Mouse (Mus musculus): ENCODE measurements around the gene Nr6a1. TPM values are rescaled to one million over a fixed set of nuclear protein-coding genes. Genes with fewer than 3 reads are reported as not detected.

The Nr6a1 gene
- polyA plus RNA-seq (2015; fragmentation: Nextera tagmentation; extraction: Ambion mirVana), result 0.84 and 1.4 TPM in 2 replicates

DNA sequence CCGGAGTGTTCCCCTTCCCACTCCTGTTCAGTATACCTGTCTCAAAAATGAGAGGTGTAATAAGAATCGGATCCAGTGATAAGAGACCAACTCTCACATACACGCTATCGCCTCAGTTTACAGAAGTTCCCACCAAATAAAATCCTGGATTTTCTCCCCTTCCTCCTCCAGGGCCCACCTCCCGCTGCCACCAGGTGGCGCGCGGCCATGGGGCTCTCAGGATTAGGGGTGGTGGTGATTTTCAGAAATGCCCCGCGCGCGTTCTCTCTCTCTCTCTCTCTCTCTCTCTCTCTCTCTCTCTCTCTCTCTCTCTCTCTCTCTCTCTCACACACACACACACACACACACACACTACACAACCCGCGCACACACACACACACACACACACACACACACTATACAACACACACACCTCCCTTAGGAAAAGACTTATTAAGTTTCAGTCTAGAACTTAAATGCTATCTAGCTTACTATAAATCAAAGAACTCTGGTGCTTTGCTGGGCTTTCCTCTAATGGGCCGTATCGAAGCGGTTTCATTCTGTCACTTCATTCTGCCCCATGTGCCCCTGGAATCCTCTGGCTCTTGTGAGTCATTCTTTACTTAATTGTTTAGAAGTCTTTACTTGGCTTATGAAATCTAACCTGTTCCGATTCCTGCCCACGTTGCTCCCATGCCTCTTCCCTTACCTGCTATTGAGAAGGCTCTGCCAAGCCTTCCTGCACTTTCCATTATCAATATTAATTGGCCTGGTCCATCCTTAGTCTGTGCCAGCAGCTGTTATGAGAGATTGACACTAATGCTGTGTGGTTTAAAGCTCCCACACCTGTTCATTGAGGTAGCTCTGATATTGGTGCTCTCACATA, at the start of gene Nr6a1:
Gene Nr6a1 (minus strand): TSS at position 574 of the 865 bp plus-strand sequence.
- H3K4me1 ChIP-seq (ENCODE audit: control insufficient read depth, insufficient read depth, low read length), result peaks cover 20% of the 10 kb centered on the region
- H3K36me3 ChIP-seq (ENCODE audit: control insufficient read depth, insufficient read depth, low read length), result no peaks in the 10 kb centered on the region
- H3K27me3 ChIP-seq (ENCODE audit: control insufficient read depth, insufficient read depth, low read depth, low read length), result peaks cover 7% of the 10 kb centered on the region
- no peak within 1 kb of the TSS for H3K27ac ChIP-seq (ENCODE audit: low read length)
- ATAC-seq, result peak; percentile 37
- WGBS, result 9% methylated on average over 19 of the region's 19 CpGs
- no peak within 1 kb of the TSS for H3K9ac ChIP-seq (ENCODE audit: low read depth, low read length)
- peak within 1 kb of the TSS; percentile 99 for H3K4me2 ChIP-seq (ENCODE audit: low read length)
- peak within 1 kb of the TSS; percentile 87 for H3K4me3 ChIP-seq (ENCODE audit: low read depth, low read length)
- H3K9me3 ChIP-seq (replicated peaks; ENCODE audit: control insufficient read depth, low read length, poor library complexity, severe bottlenecking), result no peaks in the 10 kb centered on the region

DNA sequence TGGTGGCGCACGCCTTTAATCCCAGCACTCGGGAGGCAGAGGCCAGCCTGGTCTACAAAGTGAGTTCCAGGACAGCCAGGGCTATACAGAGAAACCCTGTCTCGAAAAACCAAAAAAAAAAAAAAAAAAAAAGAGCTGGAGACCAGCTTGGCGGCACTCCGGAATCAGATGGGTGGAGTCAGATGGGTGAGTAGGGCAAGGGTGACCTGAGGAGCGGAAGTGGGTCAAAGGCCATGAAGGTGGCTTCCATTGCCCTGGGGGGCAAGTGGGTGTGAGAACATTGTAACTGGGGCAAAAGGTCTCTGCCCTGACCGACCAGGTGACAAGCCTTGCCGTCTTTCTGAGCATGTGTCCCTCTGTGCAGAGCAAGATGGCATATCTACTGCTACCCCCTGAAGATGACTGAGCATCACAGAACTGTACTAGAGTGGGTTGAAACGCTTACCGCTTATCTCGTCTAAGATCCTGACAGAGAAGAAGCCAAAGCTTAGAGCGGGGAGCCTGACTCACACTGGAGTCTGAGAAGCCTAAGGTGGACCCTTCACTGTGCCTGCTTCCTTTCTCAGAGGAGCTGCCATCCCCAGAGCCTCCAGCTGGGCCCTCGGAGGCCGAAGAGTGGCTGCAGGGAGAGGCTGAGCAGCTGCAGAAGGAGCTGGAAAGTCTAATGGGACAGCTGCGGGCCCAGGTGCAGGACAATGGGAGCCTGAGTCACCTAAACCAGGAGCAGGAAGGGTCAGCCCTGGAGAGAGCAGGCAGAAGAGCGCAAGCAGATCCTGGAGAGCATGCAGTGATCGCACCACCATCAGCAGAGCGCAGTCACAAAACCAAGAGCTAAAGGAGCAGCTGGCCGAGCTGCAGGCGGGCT, 48.7 kb upstream of the Nr6a1 start:
- Histone ChIP-seq H3K4me1 (ENCODE audit: control insufficient read depth, insufficient read depth, low read length) (no peaks in the 10 kb centered on the region), H3K4me3 (ENCODE audit: low read depth, low read length) (no peak overlapping the region), H3K9ac (ENCODE audit: low read depth, low read length) (no peak overlapping the region), H3K4me2 (ENCODE audit: low read length) (no peak overlapping the region), H3K36me3 (ENCODE audit: control insufficient read depth, insufficient read depth, low read length) (no peaks in the 10 kb centered on the region), H3K9me3 (replicated peaks; ENCODE audit: control insufficient read depth, low read length, poor library complexity, severe bottlenecking) (no peaks in the 10 kb centered on the region), H3K27me3 (ENCODE audit: control insufficient read depth, insufficient read depth, low read depth, low read length) (no peaks in the 10 kb centered on the region), H3K27ac (ENCODE audit: low read length) (no peak overlapping the region)
- no peak for ATAC-seq
- WGBS, result 82% methylated on average over 20 of the region's 21 CpGs

DNA sequence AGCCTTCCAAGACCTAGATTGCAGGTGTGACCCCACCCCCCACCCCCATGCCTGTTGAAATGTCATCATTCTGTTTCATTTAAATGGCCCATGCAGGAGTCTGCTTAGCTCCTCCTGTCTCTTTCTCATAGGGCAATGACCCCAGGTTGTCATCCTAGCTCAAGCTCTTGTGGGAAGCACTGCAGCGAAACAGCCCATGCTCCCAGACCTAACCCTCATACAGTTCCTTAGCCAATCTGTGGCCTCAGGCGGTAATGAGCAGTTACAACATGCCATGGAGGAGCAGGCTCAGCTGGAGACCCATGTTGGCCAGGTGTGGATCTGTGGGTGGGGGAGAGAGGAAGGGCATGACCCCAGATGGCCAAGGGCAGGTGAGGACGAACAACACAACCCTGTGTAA, 47.7 kb upstream of the Nr6a1 start:
- H3K4me3 ChIP-seq (ENCODE audit: low read depth, low read length), result no peak overlapping the region
- ATAC-seq, result no peak

DNA sequence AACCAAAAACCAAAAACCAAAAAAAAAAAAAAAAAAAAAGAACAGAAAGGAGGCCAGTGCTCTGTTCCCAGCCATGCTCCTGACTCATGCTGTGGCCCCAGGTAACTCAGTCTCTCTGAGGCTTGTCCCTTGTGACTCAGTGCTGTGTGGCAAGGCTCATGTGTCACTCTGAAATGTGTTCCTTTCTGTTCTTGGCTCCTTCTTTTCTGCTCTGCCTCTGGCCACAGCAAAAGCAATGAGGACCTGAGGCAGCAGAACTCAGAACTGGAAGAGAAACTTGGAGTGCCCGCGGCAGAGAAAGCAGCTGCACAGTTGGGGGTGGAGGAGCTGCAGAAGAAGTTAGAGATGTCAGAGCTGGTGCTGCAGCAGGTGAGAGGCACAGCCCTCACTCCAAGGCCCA, 46.7 kb upstream of the Nr6a1 start:
- 46% methylated on average over 2 of the region's 2 CpGs for WGBS

More for the DNA sequence above, 47.7 kb upstream of the Nr6a1 start:
- 94% methylated on average over 3 of the region's 3 CpGs for WGBS
- Histone ChIP-seq H3K9ac (ENCODE audit: low read depth, low read length) (no peak overlapping the region), H3K9me3 (replicated peaks; ENCODE audit: control insufficient read depth, low read length, poor library complexity, severe bottlenecking) (no peaks in the 10 kb centered on the region), H3K4me2 (ENCODE audit: low read length) (no peak overlapping the region), H3K36me3 (ENCODE audit: control insufficient read depth, insufficient read depth, low read length) (no peaks in the 10 kb centered on the region), H3K27me3 (ENCODE audit: control insufficient read depth, insufficient read depth, low read depth, low read length) (no peaks in the 10 kb centered on the region), H3K4me1 (ENCODE audit: control insufficient read depth, insufficient read depth, low read length) (no peaks in the 10 kb centered on the region), H3K27ac (ENCODE audit: low read length) (no peak overlapping the region)

DNA sequence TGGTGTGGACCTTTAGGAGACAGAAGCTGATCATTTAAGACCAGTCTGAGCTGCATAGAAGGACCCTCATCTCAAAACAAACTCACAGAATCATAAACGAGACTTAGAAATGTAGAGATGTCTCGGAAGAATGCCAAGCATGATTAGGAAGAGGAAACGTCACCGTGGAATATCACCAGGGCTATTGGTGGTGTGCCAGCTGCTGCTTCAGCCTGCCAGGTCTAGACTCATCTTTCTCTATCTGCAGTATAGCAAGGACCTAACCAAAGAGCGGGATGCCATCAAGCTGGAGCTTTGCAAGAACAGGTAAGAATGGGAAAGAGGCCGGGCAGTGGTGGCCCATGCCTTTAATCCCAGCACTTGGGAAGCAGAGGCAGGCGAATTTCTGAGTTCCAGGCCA, 46.2 kb upstream of the Nr6a1 start:
- H3K4me1 ChIP-seq (ENCODE audit: control insufficient read depth, insufficient read depth, low read length), result no peaks in the 10 kb centered on the region
- H3K36me3 ChIP-seq (ENCODE audit: control insufficient read depth, insufficient read depth, low read length), result no peaks in the 10 kb centered on the region
- no peak for ATAC-seq
- no peaks in the 10 kb centered on the region for H3K9me3 ChIP-seq (replicated peaks; ENCODE audit: control insufficient read depth, low read length, poor library complexity, severe bottlenecking)
- no peaks in the 10 kb centered on the region for H3K27me3 ChIP-seq (ENCODE audit: control insufficient read depth, insufficient read depth, low read depth, low read length)
- H3K4me2 ChIP-seq (ENCODE audit: low read length), result no peak overlapping the region
- no peak overlapping the region for H3K27ac ChIP-seq (ENCODE audit: low read length)
- H3K4me3 ChIP-seq (ENCODE audit: low read depth, low read length), result no peak overlapping the region
- H3K9ac ChIP-seq (ENCODE audit: low read depth, low read length), result no peak overlapping the region
- WGBS, result 78% methylated on average over 7 of the region's 7 CpGs

More for the DNA sequence above, 46.7 kb upstream of the Nr6a1 start:
- H3K36me3 ChIP-seq (ENCODE audit: control insufficient read depth, insufficient read depth, low read length), result no peaks in the 10 kb centered on the region
- no peak overlapping the region for H3K4me2 ChIP-seq (ENCODE audit: low read length)
- H3K27me3 ChIP-seq (ENCODE audit: control insufficient read depth, insufficient read depth, low read depth, low read length), result no peaks in the 10 kb centered on the region
- no peak overlapping the region for H3K27ac ChIP-seq (ENCODE audit: low read length)
- no peaks in the 10 kb centered on the region for H3K4me1 ChIP-seq (ENCODE audit: control insufficient read depth, insufficient read depth, low read length)
- no peak overlapping the region for H3K9ac ChIP-seq (ENCODE audit: low read depth, low read length)
- no peaks in the 10 kb centered on the region for H3K9me3 ChIP-seq (replicated peaks; ENCODE audit: control insufficient read depth, low read length, poor library complexity, severe bottlenecking)
- H3K4me3 ChIP-seq (ENCODE audit: low read depth, low read length), result no peak overlapping the region
- no peak for ATAC-seq

DNA sequence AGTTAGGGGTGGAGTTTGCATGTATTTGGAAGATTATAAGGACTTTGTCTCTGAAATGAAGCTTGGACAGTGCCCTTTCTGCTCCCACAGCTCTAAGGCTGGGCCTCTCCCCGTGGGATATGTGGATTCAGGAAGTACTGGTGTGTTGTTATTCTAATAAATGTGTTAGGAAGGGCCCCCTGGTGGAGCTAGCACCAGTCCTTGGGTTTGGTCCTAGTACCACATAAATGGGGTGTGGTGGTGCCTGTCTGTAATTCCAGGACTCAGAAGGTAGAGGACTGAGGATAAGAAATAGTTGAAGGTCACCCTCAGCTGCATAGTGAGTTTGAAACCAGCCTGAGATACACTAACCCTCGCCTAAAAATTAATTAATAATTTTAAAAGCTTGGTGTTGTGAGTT, 45.7 kb upstream of the Nr6a1 start:
- Histone ChIP-seq H3K27ac (ENCODE audit: low read length) (no peak overlapping the region), H3K9me3 (replicated peaks; ENCODE audit: control insufficient read depth, low read length, poor library complexity, severe bottlenecking) (no peaks in the 10 kb centered on the region), H3K9ac (ENCODE audit: low read depth, low read length) (no peak overlapping the region), H3K4me3 (ENCODE audit: low read depth, low read length) (no peak overlapping the region), H3K4me2 (ENCODE audit: low read length) (no peak overlapping the region), H3K4me1 (ENCODE audit: control insufficient read depth, insufficient read depth, low read length) (no peaks in the 10 kb centered on the region), H3K27me3 (ENCODE audit: control insufficient read depth, insufficient read depth, low read depth, low read length) (no peaks in the 10 kb centered on the region), H3K36me3 (ENCODE audit: control insufficient read depth, insufficient read depth, low read length) (no peaks in the 10 kb centered on the region)
- no peak for ATAC-seq
- 28% methylated on average over 2 of the region's 2 CpGs for WGBS

DNA sequence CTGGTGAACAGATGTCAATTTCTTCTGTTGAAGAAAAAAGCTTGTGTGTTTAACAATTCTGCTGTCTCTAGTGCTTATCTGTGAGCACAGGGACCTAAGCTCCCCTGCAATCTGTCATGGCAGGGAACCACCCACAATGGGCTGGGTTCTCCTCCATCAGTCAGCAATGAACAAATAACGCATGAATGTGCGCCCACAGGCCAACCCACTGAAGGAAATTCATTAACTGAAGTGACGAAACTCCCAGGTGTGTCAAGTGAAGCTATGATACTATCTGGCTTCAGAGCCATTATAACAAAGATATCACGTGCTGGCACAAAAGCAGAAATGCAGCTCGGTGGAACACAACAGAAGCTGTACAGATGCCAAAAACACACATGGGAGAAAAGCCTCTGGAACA, 42.6 kb upstream of the Nr6a1 start:
- Histone ChIP-seq H3K27me3 (ENCODE audit: control insufficient read depth, insufficient read depth, low read depth, low read length) (no peaks in the 10 kb centered on the region), H3K4me1 (ENCODE audit: control insufficient read depth, insufficient read depth, low read length) (no peaks in the 10 kb centered on the region), H3K27ac (ENCODE audit: low read length) (no peak overlapping the region), H3K9ac (ENCODE audit: low read depth, low read length) (no peak overlapping the region), H3K36me3 (ENCODE audit: control insufficient read depth, insufficient read depth, low read length) (no peaks in the 10 kb centered on the region), H3K4me2 (ENCODE audit: low read length) (no peak overlapping the region), H3K9me3 (replicated peaks; ENCODE audit: control insufficient read depth, low read length, poor library complexity, severe bottlenecking) (no peaks in the 10 kb centered on the region), H3K4me3 (ENCODE audit: low read depth, low read length) (no peak overlapping the region)
- ATAC-seq, result no peak
- 83% methylated on average over 5 of the region's 5 CpGs for WGBS

DNA sequence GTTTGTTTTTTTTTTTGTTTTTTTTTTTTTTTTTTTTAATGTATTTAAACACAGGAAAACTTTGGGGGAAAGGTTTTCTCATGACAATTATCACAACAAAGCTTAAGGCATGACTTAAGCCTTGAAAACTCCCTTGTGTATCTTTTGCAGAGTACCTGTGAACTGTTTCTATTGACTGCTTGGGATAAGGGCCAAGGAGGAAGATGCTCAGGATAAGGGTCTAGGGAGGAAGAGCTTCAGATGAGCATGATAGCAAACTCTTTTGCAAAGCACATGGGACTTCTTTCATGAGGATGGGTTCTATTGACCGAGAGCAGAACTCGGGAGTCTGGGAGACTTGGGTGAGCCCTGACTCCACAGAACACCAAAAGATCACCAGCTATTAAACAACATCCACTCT, 42.2 kb upstream of the Nr6a1 start:
- Histone ChIP-seq H3K27me3 (ENCODE audit: control insufficient read depth, insufficient read depth, low read depth, low read length) (no peaks in the 10 kb centered on the region), H3K4me2 (ENCODE audit: low read length) (no peak overlapping the region), H3K27ac (ENCODE audit: low read length) (no peak overlapping the region), H3K4me1 (ENCODE audit: control insufficient read depth, insufficient read depth, low read length) (no peaks in the 10 kb centered on the region), H3K9ac (ENCODE audit: low read depth, low read length) (no peak overlapping the region), H3K9me3 (replicated peaks; ENCODE audit: control insufficient read depth, low read length, poor library complexity, severe bottlenecking) (no peaks in the 10 kb centered on the region), H3K36me3 (ENCODE audit: control insufficient read depth, insufficient read depth, low read length) (no peaks in the 10 kb centered on the region), H3K4me3 (ENCODE audit: low read depth, low read length) (no peak overlapping the region)
- ATAC-seq, result no peak
- 95% methylated on average over 2 of the region's 2 CpGs for WGBS

DNA sequence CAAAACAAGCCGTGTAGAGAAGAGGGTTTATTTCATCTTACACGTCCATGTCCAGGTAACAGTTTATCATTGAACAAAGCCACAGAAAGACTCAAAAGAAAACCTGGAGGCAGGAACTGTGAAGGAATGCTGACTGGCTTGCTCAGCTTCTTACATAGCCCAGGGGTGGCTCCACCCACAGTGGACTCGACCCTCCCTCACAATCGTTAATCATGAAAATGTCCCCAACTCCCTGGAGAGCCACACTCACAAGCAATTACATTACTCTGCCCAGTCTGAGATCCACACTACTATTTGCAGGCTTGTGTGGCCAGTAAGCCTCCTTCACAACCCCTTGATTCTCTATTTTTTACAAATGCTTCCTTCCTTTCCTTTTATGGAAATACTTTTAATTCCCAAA, 36.7 kb upstream of the Nr6a1 start:
- 47% methylated on average over 4 of the region's 4 CpGs for WGBS

More for the DNA sequence above, 36.7 kb upstream of the Nr6a1 start:
- H3K27me3 ChIP-seq (ENCODE audit: control insufficient read depth, insufficient read depth, low read depth, low read length), result no peaks in the 10 kb centered on the region
- no peaks in the 10 kb centered on the region for H3K36me3 ChIP-seq (ENCODE audit: control insufficient read depth, insufficient read depth, low read length)
- no peak overlapping the region for H3K27ac ChIP-seq (ENCODE audit: low read length)
- no peaks in the 10 kb centered on the region for H3K4me1 ChIP-seq (ENCODE audit: control insufficient read depth, insufficient read depth, low read length)
- no peak for ATAC-seq
- no peak overlapping the region for H3K4me3 ChIP-seq (ENCODE audit: low read depth, low read length)
- H3K9ac ChIP-seq (ENCODE audit: low read depth, low read length), result no peak overlapping the region
- H3K4me2 ChIP-seq (ENCODE audit: low read length), result no peak overlapping the region
- H3K9me3 ChIP-seq (replicated peaks; ENCODE audit: control insufficient read depth, low read length, poor library complexity, severe bottlenecking), result no peaks in the 10 kb centered on the region
